Mouse (Mus musculus) testis, adult 2 months (tissue): ENCODE data around the gene Osbpl10.

Experiments used
- CTCF ChIP-seq: fragments of 200-500 bp; IDR thresholded peaks from 2 replicates; pipeline ENCODE4 v1.5.1; 2012; ENCODE audit warnings: low read depth, mild to moderate bottlenecking, inconsistent platforms, low read length, moderate library complexity; ENCODE audit not compliant: control insufficient read depth, insufficient read depth, insufficient replicate concordance
- POLR2A ChIP-seq: fragments of 200-500 bp; IDR thresholded peaks from 2 replicates; pipeline ENCODE4 v1.6.1; 2012; ENCODE audit warnings: low read depth, mild to moderate bottlenecking, inconsistent platforms, low read length, moderate library complexity; ENCODE audit not compliant: control insufficient read depth

DNA sequence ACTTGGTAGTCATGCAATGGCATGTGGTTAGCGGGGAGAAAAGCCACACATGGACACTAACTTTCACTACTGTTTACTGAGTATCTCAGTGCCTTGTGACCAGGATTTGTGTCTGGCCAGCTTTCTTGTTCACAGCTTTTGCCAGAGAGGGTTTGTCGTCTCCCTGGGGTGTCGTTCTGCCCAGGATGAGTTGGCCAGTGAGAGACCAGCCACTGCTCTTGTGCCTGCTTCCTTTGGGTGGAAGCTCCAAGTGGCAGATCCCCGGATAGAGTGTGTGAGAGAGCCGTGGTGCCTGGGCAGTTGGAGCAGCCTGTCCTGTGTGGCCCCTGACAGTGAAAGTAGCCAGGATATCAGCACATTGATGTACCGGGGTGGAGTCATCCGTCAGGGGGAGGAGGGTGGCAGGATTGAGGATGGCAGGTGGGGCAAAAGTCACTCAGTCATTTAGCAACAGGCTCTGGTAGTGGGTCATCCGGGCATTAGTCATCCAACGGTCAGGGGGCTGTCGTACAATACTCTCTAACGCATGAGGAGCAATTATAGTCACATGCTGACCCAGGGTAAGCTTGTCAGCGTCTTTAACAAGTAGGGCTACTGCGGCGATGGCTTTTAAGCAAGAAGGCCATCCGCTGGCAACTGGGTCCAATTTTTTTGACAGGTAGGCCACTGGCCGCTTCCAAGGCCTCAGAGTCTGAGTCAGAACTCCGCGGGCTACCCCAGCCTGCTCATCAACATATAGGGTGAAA, 170.8 kb downstream of the Osbpl10 start:
- TF ChIP-seq POLR2A = no peak
- no peak for TF ChIP-seq CTCF
